Mouse (Mus musculus): ENCODE results near the gene Setd1b.
"Not testable (repeated sequence)": the region's sequence is repeated elsewhere in the genome, so short reads cannot be mapped to it uniquely, and the experiment has no call there.

Setd1b gene

GRCm38 (mm10) chr5:123159866-123160265 is 17.9 kb downstream of the Setd1b start:
- no peak for DNase-seq (ENCODE audit: low spot score in 2 of 2)

GRCm38 (mm10) chr5:123160341-123160740 is 18.3 kb downstream of the Setd1b start:
- DNase-seq (ENCODE audit: low spot score in 2 of 2) = no peak

DNA sequence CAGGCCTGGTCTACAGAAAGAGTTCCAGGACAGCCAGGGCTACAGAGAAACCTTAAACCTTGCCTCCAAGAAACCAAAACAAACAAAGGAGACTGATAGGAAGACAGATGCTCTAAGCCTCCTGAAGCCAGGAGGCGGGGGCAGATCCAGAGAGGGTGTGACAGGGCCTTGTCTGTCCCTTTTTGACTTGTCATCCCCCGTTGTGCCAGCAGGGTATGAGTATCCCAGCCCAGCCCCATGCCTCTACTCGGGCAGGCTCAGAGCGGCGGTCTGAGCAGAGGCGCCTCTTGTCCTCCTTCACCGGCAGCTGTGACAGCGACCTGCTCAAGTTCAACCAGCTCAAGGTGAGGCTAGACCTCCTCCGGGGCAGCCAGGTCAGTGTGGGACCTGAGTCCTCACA is 20.9 kb downstream of the Setd1b start:
- no peak for DNase-seq (ENCODE audit: low spot score in 2 of 2)

DNA sequence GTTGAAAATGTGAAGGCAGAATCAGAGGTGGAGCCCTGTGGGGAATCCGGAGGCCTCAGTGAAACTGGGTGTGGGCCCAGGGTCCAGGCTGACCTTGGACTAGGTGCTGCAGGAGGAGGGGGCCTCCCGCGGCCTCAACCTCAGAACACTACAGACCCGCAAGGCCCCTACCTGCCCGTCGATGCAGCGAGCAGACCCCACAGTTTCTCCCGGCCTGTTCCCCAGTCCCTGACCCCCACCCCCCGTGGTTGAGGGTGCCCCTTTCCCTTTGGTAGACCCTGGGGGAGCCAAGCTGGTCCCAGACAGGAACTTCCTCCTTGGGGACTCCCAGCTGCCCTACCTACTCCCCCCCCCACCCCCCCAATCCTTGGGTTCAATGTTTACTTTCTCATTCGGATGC is 24.4 kb downstream of the Setd1b start:
- no peak for DNase-seq (ENCODE audit: low spot score in 2 of 2)

GRCm38 (mm10) chr5:123167591-123167990 is 25.6 kb downstream of the Setd1b start:
- no peak for DNase-seq (ENCODE audit: low spot score in 2 of 2)

DNA sequence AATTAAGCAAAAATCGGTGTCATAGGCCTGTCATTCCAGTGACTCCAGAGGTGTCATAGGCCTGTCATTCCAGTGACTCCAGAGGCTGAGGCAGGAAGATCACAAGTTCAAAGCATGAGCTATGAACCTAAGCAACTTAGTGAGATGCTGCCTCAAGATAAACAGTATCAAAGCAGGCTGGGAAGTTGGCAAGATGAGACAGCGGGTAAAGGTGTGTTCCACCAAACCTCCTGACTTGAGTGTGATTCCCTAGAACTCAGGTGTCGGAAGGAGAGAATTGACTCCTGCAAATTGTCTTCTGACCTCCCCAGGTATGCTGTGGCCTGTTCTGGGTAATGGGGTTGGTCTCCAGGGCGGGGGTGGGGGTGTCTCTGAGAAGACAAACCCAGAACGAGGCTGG is 27.3 kb downstream of the Setd1b start, which contains the start of gene Psmd9:
TSS of gene Psmd9 (plus strand) at position 130 of the 400 bp plus-strand sequence.
- DNase-seq (ENCODE audit: low spot score in 2 of 2) = no peak

GRCm38 (mm10) chr5:123170365-123170764 is 28.4 kb downstream of the Setd1b start:
- DNase-seq (ENCODE audit: low spot score in 2 of 2) = no peak

- DNase-seq (ENCODE audit: low spot score in 2 of 2) = peak; percentile 64 to 78
These were observed 29.8 kb downstream of the Setd1b start for GRCm38 (mm10) chr5:123171646-123172350.

DNA sequence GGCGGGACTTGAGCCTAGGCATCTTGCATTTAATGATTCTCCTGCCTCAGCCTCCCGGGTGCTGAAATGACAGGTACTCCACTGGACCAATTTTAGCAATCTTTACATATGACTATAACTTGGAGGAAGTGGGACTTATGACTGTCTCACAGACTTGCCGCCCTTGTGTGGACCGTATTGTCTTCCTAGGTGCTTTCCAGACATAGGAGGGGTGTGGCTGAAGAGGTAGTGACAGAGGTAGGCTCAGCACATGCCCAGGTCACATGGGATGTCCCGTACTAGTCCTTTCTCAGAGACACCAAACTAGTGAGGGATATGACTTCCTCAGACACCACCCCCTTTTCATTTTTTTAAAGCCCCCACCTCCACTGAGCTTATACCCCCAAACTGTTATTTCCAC is 36.8 kb downstream of the Setd1b start:
- no peak for DNase-seq (ENCODE audit: low spot score in 2 of 2)

GRCm38 (mm10) chr5:123180390-123180789 is 38.4 kb downstream of the Setd1b start:
- DNase-seq (ENCODE audit: low spot score in 2 of 2) = no peak

DNA sequence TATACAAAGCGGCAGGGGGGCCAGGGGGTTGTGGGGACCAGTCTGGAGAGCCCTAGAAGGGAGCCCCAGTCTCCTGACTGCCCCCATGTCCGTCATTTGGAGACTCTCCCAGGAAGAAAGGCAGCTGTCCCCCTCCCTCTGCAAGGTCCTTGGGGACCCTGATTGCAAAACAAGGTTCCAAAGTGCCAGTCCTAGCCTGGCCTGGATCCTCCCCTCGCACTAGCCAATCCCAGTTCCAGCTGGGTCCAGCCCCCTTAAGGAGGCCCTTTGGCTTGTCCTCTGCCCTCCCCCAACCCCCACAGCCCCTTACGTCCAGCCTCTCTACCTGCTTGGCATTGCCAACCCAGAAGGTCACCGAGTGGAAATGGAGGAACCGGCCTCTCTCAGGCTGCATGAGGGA is 39.5 kb downstream of the Setd1b start:
- no peak for DNase-seq (ENCODE audit: low spot score in 2 of 2)

DNA sequence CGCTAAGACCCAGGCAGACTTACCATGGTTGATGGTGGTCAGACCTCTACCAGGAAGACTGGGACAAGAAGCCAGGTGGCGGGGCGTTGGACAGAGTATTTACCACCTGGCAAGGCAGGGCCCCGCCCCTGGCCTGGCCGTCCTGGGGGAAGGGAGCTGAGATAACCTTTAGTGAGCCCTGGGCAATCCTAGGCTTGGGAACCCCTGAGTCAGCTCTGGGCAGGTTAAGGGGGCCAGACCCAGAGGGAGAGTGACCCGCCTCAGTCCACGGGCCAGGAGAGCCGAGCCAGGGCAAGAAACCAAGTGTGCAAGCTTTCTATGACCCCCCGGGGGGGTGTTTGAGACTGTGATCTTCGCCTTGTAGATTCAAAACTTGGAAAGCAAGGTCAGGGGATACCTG is 40.7 kb downstream of the Setd1b start, which contains the start of gene Hpd:
TSS of gene Hpd (minus strand) at position 77 of the 400 bp plus-strand sequence.
- no peak for DNase-seq (ENCODE audit: low spot score in 2 of 2)

GRCm38 (mm10) chr5:123185966-123186365 is 44.0 kb downstream of the Setd1b start:
- no peak for DNase-seq (ENCODE audit: low spot score in 2 of 2)

- no peak for DNase-seq (ENCODE audit: low spot score in 2 of 2)
These were observed 45.3 kb downstream of the Setd1b start for GRCm38 (mm10) chr5:123187306-123187705.

DNA sequence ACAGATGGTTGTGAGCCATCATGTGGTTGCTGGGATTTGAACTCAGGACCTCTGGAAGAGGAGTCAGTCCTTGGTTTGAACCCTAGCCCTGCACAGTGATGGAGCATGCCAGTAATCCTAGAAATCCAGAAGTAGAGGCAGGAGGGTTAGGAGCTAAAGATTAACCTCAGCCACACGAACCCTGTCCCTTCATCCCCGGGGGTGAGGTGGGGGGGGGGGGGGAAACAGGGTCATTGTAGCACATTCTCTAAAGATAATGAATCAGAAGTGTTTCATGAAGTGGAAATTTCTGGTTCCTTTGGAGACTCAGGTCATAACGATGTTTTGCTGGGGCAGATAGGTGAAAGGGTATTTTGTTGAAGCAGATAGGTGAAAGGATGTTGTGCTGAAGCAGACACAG is 48.9 kb downstream of the Setd1b start:
- no peak for DNase-seq (ENCODE audit: low spot score in 2 of 2)

GRCm38 (mm10) chr5:123191427-123191826 is 49.4 kb downstream of the Setd1b start:
- no peak for DNase-seq (ENCODE audit: low spot score in 2 of 2)

GRCm38 (mm10) chr5:123192606-123193150 is 50.7 kb downstream of the Setd1b start:
- no peak for DNase-seq (ENCODE audit: low spot score in 2 of 2)

GRCm38 (mm10) chr5:123193436-123193835 is 51.4 kb downstream of the Setd1b start:
- DNase-seq (ENCODE audit: low spot score in 2 of 2) = no peak

- DNase-seq (ENCODE audit: low spot score in 2 of 2) = no peak
These were observed 52.9 kb downstream of the Setd1b start for GRCm38 (mm10) chr5:123194856-123195255.

DNA sequence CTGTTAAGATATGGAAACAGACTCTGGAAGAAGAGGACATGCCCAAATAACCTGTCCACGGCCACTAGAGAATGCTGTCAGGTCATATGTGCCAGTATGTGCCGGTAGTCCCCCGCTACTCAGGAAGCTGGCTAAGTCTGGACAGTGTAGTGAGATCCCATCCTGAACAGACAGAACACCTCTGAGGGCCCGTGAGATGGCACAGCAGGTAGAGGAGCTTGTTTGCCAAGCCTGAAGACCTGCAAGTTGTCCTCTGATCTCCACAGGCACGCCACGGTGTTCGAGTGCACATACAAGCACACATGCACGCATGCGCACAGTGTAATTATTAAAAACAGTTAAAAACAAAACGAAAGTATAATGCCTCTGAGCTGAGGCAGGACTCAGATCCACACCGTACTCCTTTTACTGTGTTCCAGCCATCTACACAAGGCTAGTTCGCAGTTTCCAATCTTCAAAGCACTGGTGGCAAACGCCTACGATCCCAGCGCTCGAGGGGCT is 53.6 kb downstream of the Setd1b start:
- no peak for DNase-seq (ENCODE audit: low spot score in 2 of 2)

- DNase-seq (ENCODE audit: low spot score in 2 of 2) = no peak
These were observed 54.8 kb downstream of the Setd1b start for GRCm38 (mm10) chr5:123196746-123197145.

GRCm38 (mm10) chr5:123198523-123198922 is 56.5 kb downstream of the Setd1b start:
- DNase-seq (ENCODE audit: low spot score in 2 of 2) = no peak

DNA sequence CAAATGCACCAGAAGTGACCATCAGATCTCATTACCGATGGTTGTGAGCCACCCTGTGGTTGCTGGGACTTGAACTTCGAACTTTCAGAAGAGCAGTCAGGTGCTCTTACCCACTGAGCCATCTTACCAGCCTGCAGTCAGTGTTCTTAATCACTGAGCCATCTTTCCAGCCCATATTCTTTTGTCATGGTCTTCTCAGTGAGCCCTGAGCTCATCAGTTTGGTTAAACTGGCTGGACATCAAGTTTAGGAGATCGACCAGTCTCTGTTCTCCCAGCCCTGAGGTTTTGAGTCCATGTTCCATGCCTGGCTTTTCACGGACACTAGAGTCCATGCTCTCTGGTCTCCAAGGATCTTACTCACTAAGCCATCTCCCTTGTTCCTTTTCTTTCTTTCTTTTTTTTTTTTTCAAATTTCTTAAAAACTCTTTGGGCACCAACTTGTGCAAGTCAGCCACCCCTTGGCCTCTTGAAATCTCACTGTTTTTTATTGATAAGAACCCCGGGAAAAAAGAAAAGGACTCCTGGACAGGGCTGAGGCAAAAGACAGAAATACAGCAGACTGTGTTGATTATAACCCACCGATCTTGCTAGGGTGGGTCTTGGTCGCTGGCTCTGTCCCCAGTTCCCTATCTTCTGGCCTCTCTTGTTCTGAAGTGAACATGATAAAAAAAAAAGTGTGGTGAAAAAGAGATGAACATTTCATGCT is 59.0 kb downstream of the Setd1b start:
- DNase-seq (ENCODE audit: low spot score in 2 of 2) = not testable (repeated sequence)
